Mouse (Mus musculus) megakaryocyte, embryonic 14.5 days (primary cell): Measurements from ENCODE around the gene Lima1. TPM values are rescaled to one million over a fixed set of nuclear protein-coding genes. Genes with fewer than 3 reads are reported as not detected.
A peak's percentile ranks its signal among the peaks of the same experiment; 100 is the strongest.

Experiments
- H3K27me3 ChIP-seq: replicated peaks from 2 replicates; pipeline ENCODE3; 2012; ENCODE audit warnings: inconsistent platforms
- H3K36me3 ChIP-seq: replicated peaks from 2 replicates; pipeline ENCODE3; 2012; ENCODE audit warnings: low read length, inconsistent platforms, mixed read lengths
- H3K4me1 ChIP-seq: 2 replicates; pipeline ENCODE4 v1.6.1; 2012; ENCODE audit warnings: inconsistent platforms
- H3K4me3 ChIP-seq: replicated peaks from 2 replicates; pipeline ENCODE3; 2012; ENCODE audit warnings: moderate library complexity, mild to moderate bottlenecking, inconsistent platforms
- H3K9me3 ChIP-seq: 2 replicates; pipeline ENCODE4 v1.6.1; 2012; ENCODE audit warnings: inconsistent platforms
- FLI1 ChIP-seq: IDR thresholded peaks from 2 replicates; pipeline ENCODE4 v1.6.1; 2012; ENCODE audit warnings: low read length, inconsistent platforms, mixed read lengths
- GATA1 ChIP-seq: IDR thresholded peaks from 3 replicates; pipeline ENCODE4 v1.6.1; 2012; ENCODE audit warnings: mixed read lengths, low read length, inconsistent platforms, borderline replicate concordance
- polyA plus RNA-seq: library from polyadenylated mRNA; stranded (reverse); fragments of >175 nt; gene quantifications from 2 replicates; pipeline ENCODE4 v1.2.3, GENCODE M21; 2012; ENCODE audit warnings: low replicate concordance; ENCODE audit not compliant: insufficient read depth

The Lima1 gene
- polyA plus RNA-seq, 1 experiment: 0.75 TPM

GRCm38 (mm10) chr15:99859644-99860392, 15.4 kb downstream of the Lima1 start:
- H3K9me3 ChIP-seq: peaks cover 13% of the 10 kb centered on the region
- H3K4me1 ChIP-seq: no peaks in the 10 kb centered on the region
- no peak overlapping the region for H3K4me3 ChIP-seq
- H3K36me3 ChIP-seq: no peaks in the 10 kb centered on the region
- TF ChIP-seq FLI1: no peak
- TF ChIP-seq GATA1: no peak
- peaks cover 38% of the 10 kb centered on the region for H3K27me3 ChIP-seq

GRCm38 (mm10) chr15:99857479-99857878, 17.8 kb downstream of the Lima1 start:
- Histone ChIP-seq H3K4me1 (no peaks in the 10 kb centered on the region), H3K4me3 (no peak overlapping the region), H3K36me3 (no peaks in the 10 kb centered on the region), H3K27me3 (peaks cover 28% of the 10 kb centered on the region), H3K9me3 (no peaks in the 10 kb centered on the region)
- TF ChIP-seq FLI1: no peak
- TF ChIP-seq GATA1: no peak

GRCm38 (mm10) chr15:99855119-99855518, 20.1 kb downstream of the Lima1 start:
- no peaks in the 10 kb centered on the region for H3K4me1 ChIP-seq
- H3K36me3 ChIP-seq: no peaks in the 10 kb centered on the region
- H3K4me3 ChIP-seq: no peak overlapping the region
- peaks cover 4% of the 10 kb centered on the region; the same call in 1 of the 2 replicates for H3K9me3 ChIP-seq
- TF ChIP-seq FLI1 (no peak), GATA1 (no peak)
- peaks cover 26% of the 10 kb centered on the region for H3K27me3 ChIP-seq

GRCm38 (mm10) chr15:99852606-99853237, 22.5 kb downstream of the Lima1 start:
- Histone ChIP-seq H3K4me1 (peaks cover 3% of the 10 kb centered on the region; the same call in 1 of the 2 replicates), H3K4me3 (no peak overlapping the region), H3K9me3 (peaks cover 4% of the 10 kb centered on the region; the same call in 1 of the 2 replicates), H3K36me3 (no peaks in the 10 kb centered on the region), H3K27me3 (peaks cover 24% of the 10 kb centered on the region)
- no peak for TF ChIP-seq FLI1
- TF ChIP-seq GATA1: no peak

- Histone ChIP-seq H3K27me3 (peaks cover 38% of the 10 kb centered on the region), H3K36me3 (no peaks in the 10 kb centered on the region), H3K4me3 (no peak overlapping the region), H3K9me3 (peaks cover 4% of the 10 kb centered on the region; the same call in 1 of the 2 replicates), H3K4me1 (peaks cover 15% of the 10 kb centered on the region)
- TF ChIP-seq FLI1 (no peak), GATA1 (no peak)
Observed at GRCm38 (mm10) chr15:99850265-99850664, 25.0 kb downstream of the Lima1 start.

- no peak for TF ChIP-seq FLI1
- TF ChIP-seq GATA1: no peak
- Histone ChIP-seq H3K27me3 (peaks cover 55% of the 10 kb centered on the region), H3K4me1 (peaks cover 15% of the 10 kb centered on the region), H3K36me3 (no peaks in the 10 kb centered on the region), H3K9me3 (peaks cover 4% of the 10 kb centered on the region; the same call in 1 of the 2 replicates), H3K4me3 (no peak overlapping the region)
Observed at GRCm38 (mm10) chr15:99847937-99848336, 27.3 kb downstream of the Lima1 start.

GRCm38 (mm10) chr15:99847207-99847881, 27.9 kb downstream of the Lima1 start:
- peaks cover 2% of the 10 kb centered on the region; the same call in 1 of the 2 replicates for H3K9me3 ChIP-seq
- H3K36me3 ChIP-seq: no peaks in the 10 kb centered on the region
- H3K4me3 ChIP-seq: peak overlapping the region; percentile 70
- TF ChIP-seq GATA1 (no peak), FLI1 (no peak)
- peaks cover 15% of the 10 kb centered on the region for H3K4me1 ChIP-seq
- H3K27me3 ChIP-seq: peaks cover 54% of the 10 kb centered on the region

- H3K4me1 ChIP-seq: peaks cover 15% of the 10 kb centered on the region
- peak overlapping the region; percentile 51 for H3K4me3 ChIP-seq
- TF ChIP-seq FLI1: no peak
- TF ChIP-seq GATA1: no peak
- H3K27me3 ChIP-seq: peaks cover 53% of the 10 kb centered on the region
- H3K36me3 ChIP-seq: no peaks in the 10 kb centered on the region
- H3K9me3 ChIP-seq: no peaks in the 10 kb centered on the region
Observed at GRCm38 (mm10) chr15:99846633-99847032, 28.6 kb downstream of the Lima1 start.

GRCm38 (mm10) chr15:99843856-99844255, 31.4 kb downstream of the Lima1 start:
- no peak overlapping the region for H3K4me3 ChIP-seq
- H3K4me1 ChIP-seq: peaks cover 15% of the 10 kb centered on the region
- no peaks in the 10 kb centered on the region for H3K9me3 ChIP-seq
- TF ChIP-seq FLI1 (no peak), GATA1 (no peak)
- peaks cover 56% of the 10 kb centered on the region for H3K27me3 ChIP-seq
- H3K36me3 ChIP-seq: no peaks in the 10 kb centered on the region
